Mouse (Mus musculus): ENCODE measurements around the gene Bloc1s1.

GRCm38 (mm10) chr10:128888941-128889827, 34.7 kb downstream of the Bloc1s1 start:
- no peak for TF ChIP-seq MAX (IDR thresholded peaks at IDR 0.05; ENCODE audit: low read depth)
- no peak for TF ChIP-seq TCF12 (IDR thresholded peaks at IDR 0.05; ENCODE audit: insufficient read depth, poor library complexity, severe bottlenecking)
- no peak for TF ChIP-seq POLR2A (IDR thresholded peaks at IDR 0.05; ENCODE audit: insufficient read length, low read depth)
- no peak for TF ChIP-seq POLR2AphosphoS2 (IDR thresholded peaks at IDR 0.05; ENCODE audit: insufficient read length, low read depth)
- no peak for TF ChIP-seq MYOD1 (IDR thresholded peaks at IDR 0.05; ENCODE audit: control insufficient read depth in 1 of 3, insufficient read length in 2 of 3, low read depth in 2 of 3)
- TF ChIP-seq E2F4 (IDR thresholded peaks at IDR 0.05; ENCODE audit: insufficient read depth) = no peak
- no peak for TF ChIP-seq MYOG (IDR thresholded peaks at IDR 0.05; ENCODE audit: control insufficient read depth in 1 of 3, insufficient read depth in 1 of 3, insufficient read length in 2 of 3, low read depth in 2 of 3)
- no peak for TF ChIP-seq USF1 (IDR thresholded peaks at IDR 0.05; ENCODE audit: low read depth)
- no peak for TF ChIP-seq REST (IDR thresholded peaks at IDR 0.05; ENCODE audit: insufficient read depth, insufficient read length)
- TF ChIP-seq CEBPB (IDR thresholded peaks at IDR 0.05; ENCODE audit: insufficient read depth, poor library complexity, severe bottlenecking) = no peak
- TF ChIP-seq TCF3 (IDR thresholded peaks at IDR 0.05; ENCODE audit: insufficient read length, low read depth) = no peak
